Mouse (Mus musculus): ENCODE data around the gene Fcho2. TPM values are rescaled to one million over a fixed set of nuclear protein-coding genes. Genes with fewer than 3 reads are reported as not detected.

Fcho2 gene
- total RNA-seq, 1 experiment, result 13.6 TPM

DNA sequence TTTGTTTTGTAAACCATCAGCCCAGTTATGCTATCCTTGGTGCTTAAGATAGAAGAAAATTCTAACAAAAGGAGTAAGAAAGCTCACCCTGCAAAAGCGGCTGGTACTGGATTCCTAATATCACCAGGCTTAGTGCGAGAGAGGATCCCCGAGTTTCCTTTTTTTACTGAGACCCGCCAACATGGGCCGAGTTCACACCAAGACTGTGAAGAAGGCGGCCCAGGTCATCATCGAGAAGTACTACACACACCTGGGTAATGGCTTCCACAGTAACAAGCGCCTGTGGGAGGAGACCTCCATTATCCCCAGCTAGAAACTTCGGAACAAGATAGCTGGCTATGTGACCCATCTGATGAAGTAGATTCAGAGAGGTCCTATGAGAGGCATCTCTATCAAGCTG, 1.3 kb upstream of the Fcho2 start:
- in situ Hi-C loops (cut with MboI; ENCODE audit: low sequenced_read_pairs in 2 of 2, unreplicated experiment in 2 of 2), result no loop called here
- H3K9ac ChIP-seq (ENCODE audit: insufficient read depth, low read depth, low read length, poor library complexity, severe bottlenecking), result no peak overlapping the region
- H3K27ac ChIP-seq (ENCODE audit: insufficient read depth, low read depth, low read length, poor library complexity, severe bottlenecking), result no peak overlapping the region
- H3K36me3 ChIP-seq (ENCODE audit: control insufficient read depth, insufficient read depth, low read length, poor library complexity, severe bottlenecking), result no peaks in the 10 kb centered on the region
- no peak for DNase-seq (ENCODE audit: low read depth, low spot score)
- TF ChIP-seq ZNF384 (IDR thresholded peaks at IDR 0.05; ENCODE audit: low read depth, low read length), result no peak
- no peak for TF ChIP-seq ZC3H11A (IDR thresholded peaks at IDR 0.05; ENCODE audit: borderline replicate concordance, low read depth, low read length)
- no peak for TF ChIP-seq MAFK (IDR thresholded peaks at IDR 0.05; ENCODE audit: insufficient read depth, low read depth, low read length)
- TF ChIP-seq HCFC1 (IDR thresholded peaks at IDR 0.05; ENCODE audit: borderline replicate concordance, insufficient read depth, low read length), result no peak
- TF ChIP-seq CHD2 (IDR thresholded peaks at IDR 0.05; ENCODE audit: low read depth, low read length), result no peak
- peaks cover 2 to 3% of the 10 kb centered on the region in 2 experiments; a peak in 2 of 4 replicates for H3K4me1 ChIP-seq (ENCODE audit: control insufficient read depth in 2 of 2, insufficient read depth in 2 of 2, low read length in 2 of 2, poor library complexity in 1 of 2)
- no peak overlapping the region for H3K4me3 ChIP-seq (ENCODE audit: insufficient read depth in 1 of 2, low read depth in 1 of 2, low read length in 2 of 2, poor library complexity in 1 of 2, severe bottlenecking in 1 of 2)
- no peaks in the 10 kb centered on the region for H3K9me3 ChIP-seq (ENCODE audit: control insufficient read depth, insufficient read depth, low read depth, low read length)

DNA sequence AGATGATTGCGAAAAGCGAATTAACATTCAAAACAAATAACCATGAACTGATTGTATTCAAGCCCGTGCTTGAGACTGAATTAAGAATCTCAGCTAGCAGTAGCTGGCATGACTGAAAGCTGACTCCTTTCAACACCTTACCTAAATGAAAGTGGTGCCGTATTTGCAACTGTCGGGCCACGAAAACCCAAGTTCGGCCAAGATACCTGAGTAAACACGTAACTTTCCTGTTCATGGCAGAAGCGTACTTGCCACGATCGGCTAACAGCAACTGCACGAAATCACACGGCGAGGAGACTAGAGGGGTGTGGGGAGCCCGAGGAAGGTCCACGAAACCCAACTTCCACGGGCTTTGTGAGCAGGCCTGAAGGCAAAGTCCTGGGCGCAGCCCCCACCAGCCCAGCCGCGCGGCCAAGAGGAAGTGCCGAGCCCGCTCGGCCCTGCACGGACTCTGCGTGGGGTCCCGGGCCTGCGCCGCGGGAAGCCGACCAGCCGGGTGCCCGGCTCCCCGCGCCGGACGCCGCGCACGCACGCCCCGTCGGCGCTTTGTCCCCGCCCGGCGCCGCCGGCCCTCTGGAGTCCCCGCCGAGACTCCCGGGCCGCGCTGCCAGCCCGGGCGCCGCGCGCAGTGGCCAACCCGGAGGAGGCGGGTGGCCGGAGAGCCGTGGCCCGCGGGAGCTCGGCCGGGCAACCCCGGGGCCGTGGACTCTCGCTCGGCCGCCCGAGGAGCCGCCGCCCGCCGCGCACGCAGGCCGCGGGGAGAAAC, 791 bp downstream of the Fcho2 start:
- no peak for DNase-seq (ENCODE audit: low read depth, low spot score)
- TF ChIP-seq MAFK (IDR thresholded peaks at IDR 0.05; ENCODE audit: insufficient read depth, low read depth, low read length) (no peak), CHD2 (IDR thresholded peaks at IDR 0.05; ENCODE audit: low read depth, low read length) (no peak), ZC3H11A (IDR thresholded peaks at IDR 0.05; ENCODE audit: borderline replicate concordance, low read depth, low read length) (no peak), HCFC1 (IDR thresholded peaks at IDR 0.05; ENCODE audit: borderline replicate concordance, insufficient read depth, low read length) (no peak; the same call in 1 of the 2 replicates), ZNF384 (IDR thresholded peaks at IDR 0.05; ENCODE audit: low read depth, low read length) (no peak)
- in situ Hi-C loops (cut with MboI; ENCODE audit: low sequenced_read_pairs in 2 of 2, unreplicated experiment in 2 of 2), result no loop called here
- Histone ChIP-seq H3K9me3 (ENCODE audit: control insufficient read depth, insufficient read depth, low read depth, low read length) (no peaks in the 10 kb centered on the region), H3K36me3 (ENCODE audit: control insufficient read depth, insufficient read depth, low read length, poor library complexity, severe bottlenecking) (no peaks in the 10 kb centered on the region), H3K27ac (ENCODE audit: insufficient read depth, low read depth, low read length, poor library complexity, severe bottlenecking) (peak overlapping the region; percentile 77), H3K9ac (ENCODE audit: insufficient read depth, low read depth, low read length, poor library complexity, severe bottlenecking) (peak overlapping the region; percentile 96), H3K4me1 (ENCODE audit: control insufficient read depth in 2 of 2, insufficient read depth in 2 of 2, low read length in 2 of 2, poor library complexity in 1 of 2) (peaks cover 2 to 3% of the 10 kb centered on the region in 2 experiments; a peak in 2 of 4 replicates), H3K4me3 (ENCODE audit: insufficient read depth in 1 of 2, low read depth in 1 of 2, low read length in 2 of 2, poor library complexity in 1 of 2, severe bottlenecking in 1 of 2) (peak overlapping the region; percentile 78 to 90)

DNA sequence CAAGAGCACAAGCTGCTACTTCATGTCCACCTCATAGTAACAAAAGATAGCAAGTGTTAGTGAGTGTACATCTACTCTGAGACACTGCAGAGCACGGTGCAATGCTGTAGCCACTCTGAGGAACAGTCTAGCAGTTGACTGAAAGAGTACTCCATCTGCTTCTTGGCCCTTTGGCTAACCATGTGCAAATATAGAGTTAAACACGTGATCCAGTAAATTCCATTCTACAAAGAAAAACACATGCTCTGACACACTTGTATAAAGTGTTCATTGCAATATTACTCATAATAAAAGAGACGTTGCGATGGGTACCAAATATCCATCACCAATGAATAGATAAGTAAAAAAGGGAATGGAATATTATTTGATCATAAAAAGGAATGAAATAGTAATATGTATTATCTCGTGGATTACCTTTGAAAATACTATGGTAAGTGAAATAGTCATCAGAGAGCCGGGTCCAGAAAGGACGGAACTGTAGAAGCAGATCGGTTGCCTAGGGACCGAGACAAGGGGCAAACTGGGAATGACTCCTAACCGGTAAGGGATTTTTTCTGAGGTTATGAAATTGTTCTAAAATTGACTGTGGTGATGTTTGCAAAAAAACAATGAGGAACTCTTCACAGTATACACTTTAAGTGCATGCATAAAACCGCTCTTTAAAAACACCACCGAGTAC, 1.5 kb downstream of the Fcho2 start:
- H3K9me3 ChIP-seq (ENCODE audit: control insufficient read depth, insufficient read depth, low read depth, low read length), result no peaks in the 10 kb centered on the region
- no peak for DNase-seq (ENCODE audit: low read depth, low spot score)
- in situ Hi-C loops (cut with MboI; ENCODE audit: low sequenced_read_pairs in 2 of 2, unreplicated experiment in 2 of 2), result no loop called here
- H3K4me1 ChIP-seq (ENCODE audit: control insufficient read depth in 2 of 2, insufficient read depth in 2 of 2, low read length in 2 of 2, poor library complexity in 1 of 2), result peaks cover 2 to 3% of the 10 kb centered on the region in 2 experiments; a peak in 2 of 4 replicates
- TF ChIP-seq HCFC1 (IDR thresholded peaks at IDR 0.05; ENCODE audit: borderline replicate concordance, insufficient read depth, low read length) (no peak), CHD2 (IDR thresholded peaks at IDR 0.05; ENCODE audit: low read depth, low read length) (no peak), MAFK (IDR thresholded peaks at IDR 0.05; ENCODE audit: insufficient read depth, low read depth, low read length) (no peak), ZNF384 (IDR thresholded peaks at IDR 0.05; ENCODE audit: low read depth, low read length) (no peak), ZC3H11A (IDR thresholded peaks at IDR 0.05; ENCODE audit: borderline replicate concordance, low read depth, low read length) (no peak)
- H3K4me3 ChIP-seq (ENCODE audit: insufficient read depth in 1 of 2, low read depth in 1 of 2, low read length in 2 of 2, poor library complexity in 1 of 2, severe bottlenecking in 1 of 2), result peak overlapping the region; percentile 78 to 90
- peak overlapping the region; percentile 96; the same call in 1 of the 2 replicates for H3K9ac ChIP-seq (ENCODE audit: insufficient read depth, low read depth, low read length, poor library complexity, severe bottlenecking)
- no peak overlapping the region for H3K27ac ChIP-seq (ENCODE audit: insufficient read depth, low read depth, low read length, poor library complexity, severe bottlenecking)
- no peaks in the 10 kb centered on the region for H3K36me3 ChIP-seq (ENCODE audit: control insufficient read depth, insufficient read depth, low read length, poor library complexity, severe bottlenecking)

DNA sequence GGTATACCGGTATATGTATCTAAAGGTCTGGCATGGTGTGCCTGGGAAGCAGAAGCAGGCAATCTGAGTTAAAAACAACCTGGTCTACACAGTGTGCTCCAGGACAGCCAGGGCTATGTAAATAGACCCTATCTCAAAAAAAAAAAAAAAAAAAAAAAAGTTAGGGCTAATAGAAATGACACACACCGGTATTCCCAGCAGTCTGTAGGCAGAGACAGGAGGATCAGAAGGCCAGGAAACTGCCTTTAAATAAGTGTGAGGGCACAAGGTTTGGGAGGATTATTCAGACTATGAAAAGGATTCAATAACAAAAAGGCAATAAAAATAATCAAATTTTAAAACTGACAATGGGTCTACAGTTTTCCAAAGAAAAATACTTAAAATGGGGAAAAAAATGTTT, 2.1 kb downstream of the Fcho2 start:
- Histone ChIP-seq H3K36me3 (ENCODE audit: control insufficient read depth, insufficient read depth, low read length, poor library complexity, severe bottlenecking) (no peaks in the 10 kb centered on the region), H3K9ac (ENCODE audit: insufficient read depth, low read depth, low read length, poor library complexity, severe bottlenecking) (no peak overlapping the region), H3K9me3 (ENCODE audit: control insufficient read depth, insufficient read depth, low read depth, low read length) (no peaks in the 10 kb centered on the region), H3K4me3 (ENCODE audit: insufficient read depth in 1 of 2, low read depth in 1 of 2, low read length in 2 of 2, poor library complexity in 1 of 2, severe bottlenecking in 1 of 2) (no peak overlapping the region), H3K27ac (ENCODE audit: insufficient read depth, low read depth, low read length, poor library complexity, severe bottlenecking) (no peak overlapping the region), H3K4me1 (ENCODE audit: control insufficient read depth in 2 of 2, insufficient read depth in 2 of 2, low read length in 2 of 2, poor library complexity in 1 of 2) (peaks cover 2 to 3% of the 10 kb centered on the region in 2 experiments; a peak in 2 of 4 replicates)
- TF ChIP-seq ZNF384 (IDR thresholded peaks at IDR 0.05; ENCODE audit: low read depth, low read length) (no peak), HCFC1 (IDR thresholded peaks at IDR 0.05; ENCODE audit: borderline replicate concordance, insufficient read depth, low read length) (no peak), MAFK (IDR thresholded peaks at IDR 0.05; ENCODE audit: insufficient read depth, low read depth, low read length) (no peak), ZC3H11A (IDR thresholded peaks at IDR 0.05; ENCODE audit: borderline replicate concordance, low read depth, low read length) (no peak), CHD2 (IDR thresholded peaks at IDR 0.05; ENCODE audit: low read depth, low read length) (no peak)
- no peak for DNase-seq (ENCODE audit: low read depth, low spot score)
- in situ Hi-C loops (cut with MboI; ENCODE audit: low sequenced_read_pairs in 2 of 2, unreplicated experiment in 2 of 2), result no loop called here

All from ES-E14 (cell line).